Mouse (Mus musculus) hindbrain, embryonic 11.5 days (tissue): ENCODE data around the gene Nucks1. TPM values are rescaled to one million over a fixed set of nuclear protein-coding genes. Genes with fewer than 3 reads are reported as not detected.
"Not testable (repeated sequence)": the region's sequence is repeated elsewhere in the genome, so short reads cannot be mapped to it uniquely, and the experiment has no call there.

Experiments used
- ATAC-seq: fragments of 200-750 bp; cut with Nextera tagmentation; 2 replicates; pipeline ENCODE4 v1.8.0; 2017; ENCODE audit warnings: mild to moderate bottlenecking, moderate TSS enrichment, moderate library complexity; ENCODE audit not compliant: low FRiP score
- DNase-seq: peaks from one replicate; pipeline ENCODE4 v3.0.0-alpha.2; 2015; ENCODE audit warnings: low spot score
- H3K27ac ChIP-seq: fragments of 300-500 bp; sonication (generic); 2 replicates; pipeline ENCODE4 v1.5.1; 2014; ENCODE audit warnings: mild to moderate bottlenecking, low read depth, low read length
- H3K27me3 ChIP-seq: fragments of 300-500 bp; sonication (generic); 2 replicates; pipeline ENCODE4 v1.6.1; 2014; ENCODE audit warnings: mild to moderate bottlenecking, low read length, moderate library complexity, mixed read lengths; ENCODE audit not compliant: control insufficient read depth, insufficient read depth
- H3K36me3 ChIP-seq: fragments of 300-500 bp; sonication (generic); 2 replicates; pipeline ENCODE4 v1.6.1; 2014; ENCODE audit warnings: mild to moderate bottlenecking, low read length, moderate library complexity, mixed read lengths; ENCODE audit not compliant: control insufficient read depth, insufficient read depth
- H3K4me1 ChIP-seq: fragments of 300-500 bp; sonication (generic); replicated peaks from 2 replicates; pipeline ENCODE4 v1.6.1; 2014; ENCODE audit warnings: low read length, mixed read lengths; ENCODE audit not compliant: control insufficient read depth, insufficient read depth
- H3K4me2 ChIP-seq: fragments of 300-500 bp; sonication (generic); replicated peaks from 2 replicates; pipeline ENCODE4 v1.6.1; 2014; ENCODE audit warnings: mild to moderate bottlenecking, low read depth, low read length
- H3K4me3 ChIP-seq: fragments of 300-500 bp; sonication (generic); 2 replicates; pipeline ENCODE4 v1.5.1; 2014; ENCODE audit warnings: low read depth, low read length
- H3K9ac ChIP-seq: fragments of 300-500 bp; sonication (generic); 2 replicates; pipeline ENCODE4 v1.6.1; 2014; ENCODE audit warnings: low read depth, low read length
- H3K9me3 ChIP-seq: fragments of 300-500 bp; sonication (generic); 2 replicates; pipeline ENCODE4 v1.6.1; 2016; ENCODE audit warnings: low read length; ENCODE audit not compliant: control insufficient read depth
- WGBS: fragments of 180-500 bp; shearing (Covaris S2); extraction: QIAGEN DNeasy Blood & Tissue Kit; methylation state at CpG from one replicate; pipeline ENCODE4 v1.1.7; 2014; 5-methylcytosine and 5-hydroxymethylcytosine counted together
- polyA plus RNA-seq: library from polyadenylated mRNA; unstranded; fragments of >200 nt; fragmentation: Nextera tagmentation; extraction: Ambion mirVana; gene quantifications from 2 replicates; pipeline ENCODE4 v1.2.1, GENCODE M21; 2014

Nucks1 gene
- polyA plus RNA-seq, 1 experiment from 2014 or later: 66.1 TPM

GRCm38 (mm10) chr1:131908456-131908855 is 1.9 kb upstream of the Nucks1 start:
- H3K27me3 ChIP-seq: no peaks in the 10 kb centered on the region
- ATAC-seq (no peak), DNase-seq (no peak)
- 92% methylated on average over 3 of the region's 3 CpGs for WGBS
- no peak overlapping the region for H3K4me3 ChIP-seq
- H3K9ac ChIP-seq: no peak overlapping the region
- H3K9me3 ChIP-seq: no peaks in the 10 kb centered on the region
- H3K27ac ChIP-seq: no peak overlapping the region
- H3K4me2 ChIP-seq: no peak overlapping the region
- no peaks in the 10 kb centered on the region for H3K36me3 ChIP-seq
- no peaks in the 10 kb centered on the region for H3K4me1 ChIP-seq

GRCm38 (mm10) chr1:131909236-131909635 is 1.1 kb upstream of the Nucks1 start:
- H3K36me3 ChIP-seq, H3K27me3 ChIP-seq, H3K4me1 ChIP-seq, H3K9me3 ChIP-seq, H3K4me3 ChIP-seq, H3K27ac ChIP-seq, H3K9ac ChIP-seq, H3K4me2 ChIP-seq, DNase-seq, ATAC-seq: not testable (repeated sequence)
- WGBS: 92% methylated on average over 2 of the region's 2 CpGs

GRCm38 (mm10) chr1:131910674-131911558 is 582 bp downstream of the Nucks1 start:
- Histone ChIP-seq H3K27ac (peak overlapping the region; percentile 97), H3K36me3 (no peaks in the 10 kb centered on the region), H3K4me3 (peak overlapping the region; percentile 94), H3K9ac (peak overlapping the region; percentile 98), H3K4me1 (no peaks in the 10 kb centered on the region), H3K4me2 (peak overlapping the region; percentile 54), H3K27me3 (no peaks in the 10 kb centered on the region), H3K9me3 (no peaks in the 10 kb centered on the region)
- ATAC-seq: peak; percentile 91
- under 1% methylated on average over 57 of the region's 88 CpGs for WGBS
- DNase-seq: peak; percentile 83

GRCm38 (mm10) chr1:131917634-131918033 is 7.3 kb downstream of the Nucks1 start:
- ATAC-seq (no peak), DNase-seq (no peak)
- Histone ChIP-seq H3K27ac (no peak overlapping the region), H3K27me3 (no peaks in the 10 kb centered on the region), H3K4me1 (no peaks in the 10 kb centered on the region), H3K4me3 (no peak overlapping the region), H3K9me3 (no peaks in the 10 kb centered on the region), H3K4me2 (no peak overlapping the region), H3K9ac (no peak overlapping the region), H3K36me3 (peaks cover 6% of the 10 kb centered on the region; the same call in 1 of the 2 replicates)
- WGBS: 89% methylated on average over 6 of the region's 6 CpGs

GRCm38 (mm10) chr1:131919052-131919451 is 8.7 kb downstream of the Nucks1 start:
- DNase-seq (no peak), ATAC-seq (no peak)
- Histone ChIP-seq H3K4me2 (no peak overlapping the region), H3K4me3 (no peak overlapping the region), H3K9ac (no peak overlapping the region), H3K9me3 (no peaks in the 10 kb centered on the region), H3K4me1 (no peaks in the 10 kb centered on the region), H3K27ac (no peak overlapping the region), H3K27me3 (no peaks in the 10 kb centered on the region), H3K36me3 (peaks cover 11% of the 10 kb centered on the region; the same call in 1 of the 2 replicates)
- WGBS: 98% methylated on average over 2 of the region's 2 CpGs

GRCm38 (mm10) chr1:131922100-131922499 is 11.8 kb downstream of the Nucks1 start:
- WGBS: 99% methylated on average over 3 of the region's 3 CpGs
- Histone ChIP-seq H3K36me3 (peaks cover 18% of the 10 kb centered on the region), H3K27ac (no peak overlapping the region), H3K9me3 (no peaks in the 10 kb centered on the region), H3K9ac (no peak overlapping the region), H3K4me2 (no peak overlapping the region), H3K27me3 (no peaks in the 10 kb centered on the region), H3K4me1 (no peaks in the 10 kb centered on the region), H3K4me3 (no peak overlapping the region)
- ATAC-seq: no peak
- DNase-seq: no peak

- no peak overlapping the region for H3K9ac ChIP-seq
- H3K27ac ChIP-seq: no peak overlapping the region
- no peak overlapping the region for H3K4me3 ChIP-seq
- 0 out of 2 replicates have a peak, but pooled peaks cover 7% of the 10 kb centered on the region for H3K36me3 ChIP-seq
- ATAC-seq (no peak), DNase-seq (no peak)
- H3K4me2 ChIP-seq: no peak overlapping the region
- WGBS: 98% methylated on average over 2 of the region's 2 CpGs
- no peaks in the 10 kb centered on the region for H3K4me1 ChIP-seq
- H3K9me3 ChIP-seq: no peaks in the 10 kb centered on the region
- H3K27me3 ChIP-seq: no peaks in the 10 kb centered on the region
Measured at GRCm38 (mm10) chr1:131933471-131933870, 23.1 kb downstream of the Nucks1 start.

- Histone ChIP-seq H3K4me1 (no peaks in the 10 kb centered on the region), H3K4me2 (no peak overlapping the region), H3K9ac (no peak overlapping the region), H3K36me3 (no peaks in the 10 kb centered on the region), H3K27me3 (no peaks in the 10 kb centered on the region), H3K27ac (no peak overlapping the region), H3K9me3 (no peaks in the 10 kb centered on the region), H3K4me3 (no peak overlapping the region)
- peak; percentile 35; the same call in 1 of the 2 replicates for ATAC-seq
- DNase-seq: peak; percentile 79
- 51% methylated on average over 6 of the region's 6 CpGs for WGBS
Measured at GRCm38 (mm10) chr1:131937659-131938305, 27.4 kb downstream of the Nucks1 start.
